Mouse (Mus musculus): Measurements from ENCODE around the gene Ddx23. TPM values are rescaled to one million over a fixed set of nuclear protein-coding genes. Genes with fewer than 3 reads are reported as not detected.

Ddx23 gene
- polyA plus RNA-seq, 1 experiment from 2014 or later = 10.3 TPM

DNA sequence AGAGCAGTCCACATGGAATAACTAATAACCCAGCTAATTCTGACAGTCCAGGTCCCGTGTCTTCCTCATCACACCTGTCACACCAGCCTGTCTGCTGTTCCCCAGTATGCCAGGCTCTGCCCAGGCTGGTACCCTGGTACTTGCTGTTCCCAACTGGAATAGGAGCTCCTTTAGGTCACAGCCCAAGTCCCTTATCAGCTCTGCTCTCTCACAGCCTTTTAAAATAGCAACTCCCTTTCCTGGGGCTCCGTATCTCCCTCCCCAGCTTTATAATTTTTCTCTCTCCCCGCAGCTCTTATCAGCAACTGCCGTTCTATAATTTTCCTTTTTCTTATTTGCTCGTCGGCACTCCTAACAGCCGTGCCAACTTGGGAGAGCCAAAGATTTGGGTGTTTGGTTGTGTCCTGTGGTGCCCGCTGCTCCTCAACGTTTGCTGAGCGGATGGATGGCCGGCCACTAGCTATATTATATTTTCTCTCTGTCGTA is 56.6 kb downstream of the Ddx23 start:
- WGBS = 56% methylated on average over 12 of the region's 12 CpGs
- ATAC-seq (ENCODE audit: low FRiP score, low TSS enrichment) = no peak
- Histone ChIP-seq H3K9me3 (ENCODE audit: control insufficient read depth, low read length) (no peaks in the 10 kb centered on the region), H3K4me1 (replicated peaks; ENCODE audit: control insufficient read depth, insufficient read depth) (no peaks in the 10 kb centered on the region; the same call in 1 of the 2 replicates), H3K4me3 (ENCODE audit: low read depth, low read length) (no peak overlapping the region), H3K27me3 (ENCODE audit: control insufficient read depth, insufficient read depth, low read length) (no peaks in the 10 kb centered on the region), H3K4me2 (replicated peaks; ENCODE audit: low read depth) (peak overlapping the region; percentile 92), H3K9ac (ENCODE audit: low read length) (no peak overlapping the region), H3K36me3 (ENCODE audit: control insufficient read depth, insufficient read depth, low read length) (peaks cover 5% of the 10 kb centered on the region), H3K27ac (replicated peaks) (peak overlapping the region; percentile 97)
- peak; percentile 51 for DNase-seq (ENCODE audit: low spot score)
- no peak for TF ChIP-seq EP300 (optimal IDR thresholded peaks at IDR 0.05)
- no peak for TF ChIP-seq CTCF (IDR thresholded peaks at IDR 0.05; ENCODE audit: low read depth)

DNA sequence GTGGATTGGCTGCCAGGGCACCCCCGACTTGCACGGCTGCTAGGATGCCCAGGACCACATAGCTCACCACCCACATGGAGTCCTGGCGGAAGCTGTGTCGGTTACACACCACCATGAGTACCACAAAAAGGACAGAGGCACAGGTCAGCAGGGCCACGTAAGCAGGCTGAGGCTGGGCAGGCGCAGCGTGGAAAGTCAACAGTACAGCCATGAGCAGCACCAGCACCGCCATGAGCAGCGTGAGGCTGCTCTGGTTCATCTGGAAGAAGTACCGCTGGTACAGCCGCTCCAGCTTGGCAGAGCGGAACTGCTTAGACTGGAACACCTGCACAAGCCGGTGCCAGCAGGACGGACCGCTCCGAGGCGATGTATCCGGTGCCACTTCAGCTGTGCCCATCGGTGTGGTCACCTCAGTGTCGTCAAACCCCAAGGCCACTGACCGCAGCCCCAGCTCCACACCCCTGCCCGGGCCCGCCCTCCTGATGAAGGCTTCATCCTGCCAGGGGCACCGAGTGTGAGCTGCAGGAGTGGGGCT is 58.6 kb downstream of the Ddx23 start:
- no peak for TF ChIP-seq EP300 (optimal IDR thresholded peaks at IDR 0.05)
- no peak for TF ChIP-seq CTCF (IDR thresholded peaks at IDR 0.05; ENCODE audit: low read depth)
- 85% methylated on average over 24 of the region's 24 CpGs for WGBS
- no peak overlapping the region for H3K4me3 ChIP-seq (ENCODE audit: low read depth, low read length)
- 0 out of 2 replicates have a peak overlapping the region, but pooled peaks have one; percentile 18 for H3K27ac ChIP-seq (replicated peaks)
- 0 out of 2 replicates have a peak overlapping the region, but pooled peaks have one; percentile 18 for H3K9ac ChIP-seq (ENCODE audit: low read length)
- H3K4me1 ChIP-seq (replicated peaks; ENCODE audit: control insufficient read depth, insufficient read depth) = no peaks in the 10 kb centered on the region; the same call in 1 of the 2 replicates
- H3K27me3 ChIP-seq (ENCODE audit: control insufficient read depth, insufficient read depth, low read length) = no peaks in the 10 kb centered on the region
- no peak for ATAC-seq (ENCODE audit: low FRiP score, low TSS enrichment)
- no peak for DNase-seq (ENCODE audit: low spot score)
- H3K9me3 ChIP-seq (ENCODE audit: control insufficient read depth, low read length) = no peaks in the 10 kb centered on the region
- peaks cover 8% of the 10 kb centered on the region for H3K36me3 ChIP-seq (ENCODE audit: control insufficient read depth, insufficient read depth, low read length)
- no peak overlapping the region for H3K4me2 ChIP-seq (replicated peaks; ENCODE audit: low read depth)

DNA sequence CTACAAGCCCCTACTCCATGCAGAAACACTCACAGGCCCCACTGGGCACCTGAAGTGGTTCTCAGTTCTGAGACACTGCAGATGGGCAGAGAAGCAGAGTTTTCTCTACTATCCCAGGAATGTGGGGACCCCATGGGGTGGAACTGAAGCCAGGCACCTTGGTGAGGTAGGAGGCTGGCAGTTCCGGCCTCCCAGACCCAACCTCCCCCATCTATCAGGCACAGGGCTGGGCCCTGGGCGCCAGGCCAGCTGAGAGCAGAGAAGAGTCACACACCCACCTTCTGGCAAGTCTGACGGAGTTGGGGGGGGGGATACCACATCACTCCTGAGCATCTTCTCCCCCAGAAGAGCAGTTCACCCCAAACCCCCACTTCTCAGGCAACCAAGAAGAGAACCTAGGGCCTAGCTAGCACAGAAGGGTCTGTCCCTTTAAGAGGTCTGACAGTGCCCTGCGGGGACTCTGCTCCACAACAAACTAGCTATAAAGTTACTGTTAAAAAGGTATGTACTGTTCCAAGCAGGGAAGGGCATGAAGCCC is 59.7 kb downstream of the Ddx23 start:
- Histone ChIP-seq H3K4me3 (ENCODE audit: low read depth, low read length) (peak overlapping the region; percentile 42), H3K9me3 (ENCODE audit: control insufficient read depth, low read length) (no peaks in the 10 kb centered on the region), H3K9ac (ENCODE audit: low read length) (peak overlapping the region; percentile 69), H3K36me3 (ENCODE audit: control insufficient read depth, insufficient read depth, low read length) (peaks cover 12% of the 10 kb centered on the region), H3K27ac (replicated peaks) (peak overlapping the region; percentile 93), H3K27me3 (ENCODE audit: control insufficient read depth, insufficient read depth, low read length) (no peaks in the 10 kb centered on the region), H3K4me2 (replicated peaks; ENCODE audit: low read depth) (peak overlapping the region; percentile 76), H3K4me1 (replicated peaks; ENCODE audit: control insufficient read depth, insufficient read depth) (no peaks in the 10 kb centered on the region; the same call in 1 of the 2 replicates)
- WGBS = 25% methylated on average over 4 of the region's 4 CpGs
- TF ChIP-seq EP300 (optimal IDR thresholded peaks at IDR 0.05) (no peak), CTCF (IDR thresholded peaks at IDR 0.05; ENCODE audit: low read depth) (no peak)
- DNase-seq (ENCODE audit: low spot score) = peak; percentile 75
- ATAC-seq (ENCODE audit: low FRiP score, low TSS enrichment) = peak; percentile 14; the same call in 1 of the 2 replicates

DNA sequence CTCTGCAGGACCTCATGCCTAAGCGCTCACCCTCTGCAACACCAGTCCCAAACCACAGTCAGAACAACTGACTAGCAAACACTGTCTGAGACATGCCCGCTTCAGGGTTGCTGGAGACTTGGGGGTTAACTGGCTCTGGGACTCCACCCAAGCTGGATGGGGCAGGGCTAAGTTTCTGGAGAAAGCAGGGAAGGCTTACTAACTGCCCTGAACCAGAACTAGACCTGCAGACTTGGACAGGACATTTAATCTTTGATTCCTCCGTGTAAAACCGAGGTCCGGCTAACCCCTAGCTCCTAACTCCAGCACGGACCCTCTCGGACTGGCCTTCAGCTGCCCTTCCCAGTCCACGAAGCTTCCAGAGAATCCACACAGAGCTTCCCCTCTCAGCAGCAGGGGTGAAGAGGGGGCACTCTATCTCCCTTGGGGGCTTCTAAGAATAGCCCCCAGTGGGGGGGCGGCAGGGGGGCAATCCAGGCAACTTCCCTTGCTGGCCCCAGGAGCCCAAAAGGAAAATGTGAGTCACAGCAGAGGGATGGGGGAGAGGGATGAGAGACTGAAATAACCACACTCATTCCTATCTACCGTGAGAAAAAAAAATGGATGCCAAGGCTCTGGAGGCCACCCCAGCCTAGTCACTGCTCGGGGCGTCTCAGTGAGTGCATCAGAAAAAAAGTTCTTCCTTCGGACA is 60.4 kb downstream of the Ddx23 start:
- H3K9ac ChIP-seq (ENCODE audit: low read length) = peak overlapping the region; percentile 69
- DNase-seq (ENCODE audit: low spot score) (peak; percentile 81), ATAC-seq (ENCODE audit: low FRiP score, low TSS enrichment) (peak; percentile 78)
- 23% methylated on average over 13 of the region's 13 CpGs for WGBS
- H3K36me3 ChIP-seq (ENCODE audit: control insufficient read depth, insufficient read depth, low read length) = peaks cover 14% of the 10 kb centered on the region
- peak overlapping the region; percentile 42 for H3K4me3 ChIP-seq (ENCODE audit: low read depth, low read length)
- H3K9me3 ChIP-seq (ENCODE audit: control insufficient read depth, low read length) = no peaks in the 10 kb centered on the region
- H3K4me1 ChIP-seq (replicated peaks; ENCODE audit: control insufficient read depth, insufficient read depth) = no peaks in the 10 kb centered on the region; the same call in 1 of the 2 replicates
- TF ChIP-seq EP300 (optimal IDR thresholded peaks at IDR 0.05) (no peak), CTCF (IDR thresholded peaks at IDR 0.05; ENCODE audit: low read depth) (no peak)
- H3K4me2 ChIP-seq (replicated peaks; ENCODE audit: low read depth) = peak overlapping the region; percentile 76
- no peaks in the 10 kb centered on the region for H3K27me3 ChIP-seq (ENCODE audit: control insufficient read depth, insufficient read depth, low read length)
- peak overlapping the region; percentile 93 for H3K27ac ChIP-seq (replicated peaks)

- Histone ChIP-seq H3K27ac (replicated peaks) (peak overlapping the region; percentile 93; the same call in 1 of the 2 replicates), H3K36me3 (ENCODE audit: control insufficient read depth, insufficient read depth, low read length) (peaks cover 19% of the 10 kb centered on the region), H3K27me3 (ENCODE audit: control insufficient read depth, insufficient read depth, low read length) (no peaks in the 10 kb centered on the region), H3K4me3 (ENCODE audit: low read depth, low read length) (peak overlapping the region; percentile 42), H3K9ac (ENCODE audit: low read length) (peak overlapping the region; percentile 69; the same call in 1 of the 2 replicates), H3K9me3 (ENCODE audit: control insufficient read depth, low read length) (no peaks in the 10 kb centered on the region), H3K4me2 (replicated peaks; ENCODE audit: low read depth) (peak overlapping the region; percentile 76), H3K4me1 (replicated peaks; ENCODE audit: control insufficient read depth, insufficient read depth) (no peaks in the 10 kb centered on the region; the same call in 1 of the 2 replicates)
- no peak for ATAC-seq (ENCODE audit: low FRiP score, low TSS enrichment)
- 57% methylated on average over 7 of the region's 7 CpGs for WGBS
- peak; percentile 18 for DNase-seq (ENCODE audit: low spot score)
- no peak for TF ChIP-seq CTCF (IDR thresholded peaks at IDR 0.05; ENCODE audit: low read depth)
- no peak for TF ChIP-seq EP300 (optimal IDR thresholded peaks at IDR 0.05)
Observed at GRCm38 (mm10) chr15:98601832-98602190, 60.9 kb downstream of the Ddx23 start.
